Mouse (Mus musculus) left cerebral cortex, postnatal 10 days (tissue): ENCODE results near the gene Fut2. TPM values are rescaled to one million over a fixed set of nuclear protein-coding genes. Genes with fewer than 3 reads are reported as not detected.

Experiments
- DNase-seq, 2 experiments: peaks; one replicate each; pipeline ENCODE4 v3.0.0; 2021 to 2022; ENCODE audit warnings: low spot score in 2 of 2, mixed read lengths in 1 of 2; ENCODE audit errors: extremely low spot score in 1 of 2
- intact Hi-C: fragments of 180-260 bp; cut with DNase I; formaldehyde crosslinking; loops from one replicate; pipeline ENCODE4 v1.15.1; 2025
- total RNA-seq, 2 experiments: library from RNA; stranded (reverse); gene quantifications; 2 replicates each; pipeline ENCODE4 v1.2.3; 2021

The Fut2 gene
- under 1 TPM; 0.18 to 0.24 TPM for total RNA-seq

GRCm38 (mm10) chr7:45666161-45666560, at the start of gene Fut2:
Fut2 (minus strand) TSS chr7:45666394.
- DNase-seq, result no peak

GRCm38 (mm10) chr7:45715090-45715708, 49.0 kb upstream of the Fut2 start, which contains the start of gene Rpl18:
Rpl18 (plus strand) TSS chr7:45715457.
- DNase-seq, result peak; percentile 98 to 100
- intact Hi-C loops, result no loop called here

More at GRCm38 (mm10) chr7:45666161-45666560, at the start of gene Fut2:
- intact Hi-C loops, result no loop called here

GRCm38 (mm10) chr7:45714630-45715089, 48.5 kb upstream of the Fut2 start:
- intact Hi-C loops, result no loop called here
- peak in 1 of 2 experiments; percentile 34 for DNase-seq

GRCm38 (mm10) chr7:45713881-45714520, 47.8 kb upstream of the Fut2 start:
- intact Hi-C loops, result no loop called here
- no peak for DNase-seq

- peak in 1 of 2 experiments; percentile 48 for DNase-seq
- intact Hi-C loops, result no loop called here
Observed at GRCm38 (mm10) chr7:45713396-45713795, 47.2 kb upstream of the Fut2 start.

- intact Hi-C loops, result no loop called here
- peak in 1 of 2 experiments; percentile 62 for DNase-seq
Observed at GRCm38 (mm10) chr7:45712022-45712757, 46.0 kb upstream of the Fut2 start.

- intact Hi-C loops, result no loop called here
- DNase-seq, result peak in 1 of 2 experiments; percentile 50
Observed at GRCm38 (mm10) chr7:45711316-45712021, 45.3 kb upstream of the Fut2 start.

GRCm38 (mm10) chr7:45710477-45711191, 44.4 kb upstream of the Fut2 start:
- intact Hi-C loops, result no loop called here
- peak in 1 of 2 experiments; percentile 36 for DNase-seq

GRCm38 (mm10) chr7:45709677-45710355, 43.6 kb upstream of the Fut2 start:
- intact Hi-C loops, result no loop called here
- DNase-seq, result no peak

GRCm38 (mm10) chr7:45709036-45709435, 42.8 kb upstream of the Fut2 start:
- no peak for DNase-seq
- intact Hi-C loops, result no loop called here

- intact Hi-C loops, result no loop called here
- DNase-seq, result no peak
Observed at GRCm38 (mm10) chr7:45708221-45708761, 42.1 kb upstream of the Fut2 start.

- intact Hi-C loops, result no loop called here
- DNase-seq, result peak; percentile 92 to 98
Observed at GRCm38 (mm10) chr7:45707375-45707967, 41.3 kb upstream of the Fut2 start.

GRCm38 (mm10) chr7:45706721-45707241, 40.6 kb upstream of the Fut2 start:
- intact Hi-C loops, result no loop called here

GRCm38 (mm10) chr7:45705873-45706281, 39.7 kb upstream of the Fut2 start:
- peak in 1 of 2 experiments; percentile 95 for DNase-seq

More at GRCm38 (mm10) chr7:45706721-45707241, 40.6 kb upstream of the Fut2 start:
- peak in 1 of 2 experiments; percentile 96 for DNase-seq

GRCm38 (mm10) chr7:45705443-45705864, 39.3 kb upstream of the Fut2 start:
- intact Hi-C loops, result no loop called here
- DNase-seq, result peak in 1 of 2 experiments; percentile 71

More at GRCm38 (mm10) chr7:45705873-45706281, 39.7 kb upstream of the Fut2 start:
- intact Hi-C loops, result no loop called here

GRCm38 (mm10) chr7:45704730-45705442, 38.7 kb upstream of the Fut2 start, which contains the start of gene Dbp:
Dbp (plus strand) TSS chr7:45705088.
- intact Hi-C loops, result no loop called here
- DNase-seq, result peak; percentile 99 to 100
